Mouse (Mus musculus) midbrain, postnatal 0 days (tissue): ENCODE data around the gene Tent5c. TPM values are rescaled to one million over a fixed set of nuclear protein-coding genes. Genes with fewer than 3 reads are reported as not detected.
A peak's percentile ranks its signal among the peaks of the same experiment; 100 is the strongest.

Experiments
- ATAC-seq: fragments of 200-750 bp; cut with Nextera tagmentation; 2 replicates; pipeline ENCODE4 v1.8.0; 2017; ENCODE audit warnings: moderate number of reproducible peaks, mild to moderate bottlenecking, moderate TSS enrichment, moderate library complexity; ENCODE audit not compliant: low FRiP score
- DNase-seq: peaks from one replicate; pipeline ENCODE4 v3.0.0-alpha.2; 2015; ENCODE audit warnings: low spot score
- H3K27ac ChIP-seq: fragments of 300-500 bp; sonication (generic); 2 replicates; pipeline ENCODE4 v1.5.1; 2014; ENCODE audit warnings: low read depth, mild to moderate bottlenecking, low read length, mixed read lengths
- H3K27me3 ChIP-seq: fragments of 300-500 bp; sonication (generic); 2 replicates; pipeline ENCODE4 v1.6.1; 2014; ENCODE audit warnings: low read length, control low read depth, mixed read lengths; ENCODE audit not compliant: insufficient read depth
- H3K36me3 ChIP-seq: fragments of 300-500 bp; sonication (generic); 2 replicates; pipeline ENCODE4 v1.6.1; 2014; ENCODE audit warnings: low read length, control low read depth, mixed read lengths; ENCODE audit not compliant: insufficient read depth
- H3K4me1 ChIP-seq: fragments of 300-500 bp; sonication (generic); 2 replicates; pipeline ENCODE4 v1.6.1; 2014; ENCODE audit warnings: mild to moderate bottlenecking, control low read depth, antibody characterized with exemption, low read length, mixed read lengths; ENCODE audit not compliant: insufficient read depth
- H3K4me2 ChIP-seq: fragments of 300-500 bp; sonication (generic); 2 replicates; pipeline ENCODE4 v1.6.1; 2014; ENCODE audit warnings: low read depth, mild to moderate bottlenecking, low read length, mixed read lengths; ENCODE audit not compliant: poor library complexity, severe bottlenecking
- H3K4me3 ChIP-seq: fragments of 300-500 bp; sonication (generic); 2 replicates; pipeline ENCODE4 v1.5.1; 2014; ENCODE audit warnings: low read depth, mild to moderate bottlenecking, low read length, moderate library complexity
- H3K9ac ChIP-seq: fragments of 300-500 bp; sonication (generic); replicated peaks from 2 replicates; pipeline ENCODE4 v1.6.1; 2014; ENCODE audit warnings: mild to moderate bottlenecking, low read length, moderate library complexity, mixed read lengths; ENCODE audit not compliant: poor library complexity, severe bottlenecking
- H3K9me3 ChIP-seq: fragments of 300-500 bp; sonication (generic); 2 replicates; pipeline ENCODE4 v1.6.1; 2016; ENCODE audit warnings: low read length, control low read depth
- CTCF ChIP-seq: IDR thresholded peaks from 2 replicates; pipeline ENCODE4 v1.5.1; 2016; ENCODE audit warnings: antibody characterized with exemption, mild to moderate bottlenecking
- WGBS: fragments of 180-500 bp; shearing (Covaris S2); extraction: QIAGEN DNeasy Blood & Tissue Kit; methylation state at CpG from one replicate; pipeline ENCODE4 v1.1.7; 2014; 5-methylcytosine and 5-hydroxymethylcytosine counted together
- polyA plus RNA-seq: library from polyadenylated mRNA; unstranded; fragments of >200 nt; fragmentation: Nextera tagmentation; extraction: Ambion mirVana; gene quantifications from 2 replicates; pipeline ENCODE4 v1.2.1, GENCODE M21; 2015
- total RNA-seq: library from RNA; depleted of rRNA; stranded (reverse); fragments of >200 nt; gene quantifications from 2 replicates; pipeline ENCODE4 v1.2.3, GENCODE M21; 2014

Gene Tent5c
- total and polyA plus RNA-seq, 2 experiments from 2014 or later = 0.69 to 1.9 TPM

DNA sequence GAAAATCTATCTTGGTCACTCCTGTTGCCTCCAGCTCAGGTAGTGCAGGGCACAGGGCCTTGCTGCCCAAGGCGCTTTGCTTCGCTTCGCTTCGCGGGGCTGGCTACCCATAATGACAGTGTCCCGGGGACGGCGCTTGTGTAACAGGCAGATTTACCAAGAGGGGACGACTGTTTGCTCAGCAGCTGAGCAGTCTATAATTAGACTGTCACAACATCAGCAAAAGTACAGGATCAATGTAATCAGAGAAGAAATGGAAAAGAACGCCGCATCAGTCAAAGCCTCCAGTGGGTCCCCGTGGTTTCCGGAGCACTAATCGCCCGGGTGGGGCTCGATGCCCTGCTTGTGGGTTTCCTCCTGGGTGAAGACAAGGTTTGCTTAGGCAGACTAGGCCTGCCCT lies 6.3 kb upstream of the Tent5c start:
- no peaks in the 10 kb centered on the region for H3K27me3 ChIP-seq
- no peak for TF ChIP-seq CTCF
- ATAC-seq = 0 out of 2 replicates have a peak, but pooled peaks have one; percentile 20
- H3K4me2 ChIP-seq = no peak overlapping the region
- no peaks in the 10 kb centered on the region for H3K36me3 ChIP-seq
- no peaks in the 10 kb centered on the region for H3K9me3 ChIP-seq
- H3K9ac ChIP-seq = no peak overlapping the region
- H3K4me1 ChIP-seq = no peaks in the 10 kb centered on the region
- DNase-seq = no peak
- WGBS = 92% methylated on average over 16 of the region's 16 CpGs
- no peak overlapping the region for H3K27ac ChIP-seq
- H3K4me3 ChIP-seq = no peak overlapping the region

DNA sequence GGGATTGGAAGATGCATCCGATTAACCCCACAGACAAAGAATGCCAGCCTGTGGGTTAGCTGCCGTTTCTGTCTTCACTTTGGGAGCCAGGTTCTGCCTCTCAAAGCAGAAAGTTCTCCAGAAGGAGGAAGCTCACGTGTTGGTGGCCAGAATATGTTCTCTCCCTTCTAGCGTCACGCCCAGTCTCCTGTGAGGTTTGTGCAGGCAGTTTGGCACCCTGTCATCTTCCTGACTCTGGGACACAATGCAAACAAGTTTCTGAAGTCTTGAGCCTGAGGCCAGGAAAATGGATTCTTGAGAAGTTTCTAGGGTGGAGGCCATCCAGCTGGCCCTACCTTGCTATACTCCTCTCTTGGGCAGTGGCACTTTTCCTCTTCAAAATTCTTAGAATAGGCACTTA lies 5.8 kb upstream of the Tent5c start:
- H3K36me3 ChIP-seq = no peaks in the 10 kb centered on the region
- ATAC-seq = no peak
- no peaks in the 10 kb centered on the region for H3K27me3 ChIP-seq
- H3K9me3 ChIP-seq = no peaks in the 10 kb centered on the region
- no peaks in the 10 kb centered on the region for H3K4me1 ChIP-seq
- no peak overlapping the region for H3K27ac ChIP-seq
- no peak overlapping the region for H3K4me3 ChIP-seq
- TF ChIP-seq CTCF = no peak
- no peak overlapping the region for H3K4me2 ChIP-seq
- H3K9ac ChIP-seq = no peak overlapping the region
- WGBS = 88% methylated on average over 5 of the region's 5 CpGs
- DNase-seq = no peak

DNA sequence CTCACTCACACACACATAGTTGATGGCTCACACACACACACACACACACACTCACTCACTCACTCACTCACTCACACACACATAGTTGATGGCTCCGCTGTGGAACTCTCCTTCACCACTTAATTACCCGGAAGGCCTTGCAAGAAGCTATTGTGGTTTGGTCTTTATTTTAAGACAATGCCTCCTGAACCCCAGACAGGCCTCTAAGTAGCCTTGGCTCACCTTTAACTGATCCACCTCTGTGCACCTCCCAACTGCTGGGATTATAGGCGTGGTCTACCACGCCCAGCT lies 831 bp upstream of the Tent5c start:
- ATAC-seq = no peak

DNA sequence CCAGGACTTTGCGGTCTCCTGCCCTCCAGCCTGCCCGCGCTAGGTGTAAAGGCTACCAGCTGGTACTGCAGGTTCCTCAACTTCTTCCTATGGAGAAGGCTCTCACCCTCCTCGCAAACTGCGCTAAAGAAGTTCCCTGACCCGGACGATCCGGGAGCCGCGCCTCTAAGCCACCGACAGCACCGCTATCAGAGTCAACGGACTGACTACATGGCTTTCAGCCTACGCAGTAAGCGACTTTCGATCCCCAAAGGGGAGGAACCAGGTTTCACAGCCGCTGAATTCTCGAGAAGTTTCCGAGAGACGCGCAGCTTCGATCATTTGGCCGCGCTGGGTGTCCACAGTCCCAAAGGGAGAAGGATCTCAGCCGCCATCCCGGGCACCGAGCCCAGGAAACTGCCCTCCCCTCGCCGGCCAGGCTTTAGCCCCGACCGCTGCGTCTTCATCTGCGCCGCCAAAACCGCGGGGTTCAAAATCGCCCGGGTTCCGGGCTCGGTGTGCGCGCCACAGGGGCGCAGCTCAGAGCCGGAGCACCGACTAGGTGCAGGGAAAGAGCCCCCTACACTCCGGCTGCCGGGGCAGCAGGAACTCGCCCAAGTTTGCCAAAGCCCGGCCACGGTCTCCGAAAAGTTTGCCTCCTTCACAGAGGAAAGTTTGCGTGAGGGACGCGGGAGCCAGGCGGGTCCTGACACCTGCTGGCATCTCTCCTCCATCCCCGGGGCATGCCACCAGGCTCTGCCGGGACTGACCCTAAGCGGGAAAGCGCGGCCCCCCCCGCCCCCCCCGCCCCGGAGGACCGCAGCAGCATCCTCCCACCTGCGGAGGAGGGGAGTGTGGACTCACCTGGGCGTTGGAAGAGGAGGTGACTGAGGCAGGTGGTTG lies 632 bp downstream of the Tent5c start:
- H3K36me3 ChIP-seq = no peaks in the 10 kb centered on the region
- H3K4me1 ChIP-seq = no peaks in the 10 kb centered on the region
- H3K4me3 ChIP-seq = peak overlapping the region; percentile 81
- peak; percentile 35; the same call in 1 of the 2 replicates for ATAC-seq
- WGBS = under 1% methylated on average over 55 of the region's 66 CpGs
- H3K27me3 ChIP-seq = peaks cover 34% of the 10 kb centered on the region
- no peaks in the 10 kb centered on the region for H3K9me3 ChIP-seq
- peak overlapping the region; percentile 39; the same call in 1 of the 2 replicates for H3K9ac ChIP-seq
- no peak for TF ChIP-seq CTCF
- no peak overlapping the region for H3K27ac ChIP-seq
- H3K4me2 ChIP-seq = peak overlapping the region; percentile 99
- DNase-seq = peak; percentile 25

More for the DNA sequence above, 831 bp upstream of the Tent5c start:
- no peak overlapping the region for H3K4me3 ChIP-seq
- no peaks in the 10 kb centered on the region for H3K36me3 ChIP-seq
- H3K4me1 ChIP-seq = no peaks in the 10 kb centered on the region
- TF ChIP-seq CTCF = no peak
- DNase-seq = no peak
- 27% methylated on average over 4 of the region's 4 CpGs for WGBS
- H3K27ac ChIP-seq = no peak overlapping the region
- H3K27me3 ChIP-seq = peaks cover 34% of the 10 kb centered on the region
- no peaks in the 10 kb centered on the region for H3K9me3 ChIP-seq
- H3K9ac ChIP-seq = no peak overlapping the region
- peak overlapping the region; percentile 99 for H3K4me2 ChIP-seq

DNA sequence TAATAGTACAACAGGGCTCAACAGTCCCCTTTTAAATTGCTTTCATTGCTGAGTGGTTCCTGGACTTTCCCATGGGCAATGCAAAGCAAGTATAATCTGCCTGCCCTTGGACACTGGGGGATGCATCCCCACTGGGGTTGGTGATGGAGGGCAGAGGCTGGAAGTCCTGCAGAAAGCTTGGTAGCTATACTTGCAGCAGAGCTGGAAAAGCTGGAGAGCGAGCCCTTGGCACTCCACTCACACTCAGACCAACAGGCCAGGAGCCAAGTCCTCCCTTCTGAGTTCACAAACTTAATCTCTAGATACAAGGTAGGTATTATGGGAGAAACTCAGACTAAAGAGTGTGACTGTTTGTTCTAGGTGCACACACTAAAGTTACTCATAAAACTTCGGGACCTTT lies 2.1 kb downstream of the Tent5c start:
- no peak for ATAC-seq
- WGBS = 86% methylated on average over 2 of the region's 2 CpGs
- H3K36me3 ChIP-seq = no peaks in the 10 kb centered on the region
- TF ChIP-seq CTCF = no peak
- H3K27ac ChIP-seq = no peak overlapping the region
- H3K9ac ChIP-seq = no peak overlapping the region
- no peak for DNase-seq
- H3K9me3 ChIP-seq = no peaks in the 10 kb centered on the region
- peaks cover 34% of the 10 kb centered on the region for H3K27me3 ChIP-seq
- no peaks in the 10 kb centered on the region for H3K4me1 ChIP-seq
- H3K4me2 ChIP-seq = no peak overlapping the region
- H3K4me3 ChIP-seq = no peak overlapping the region

DNA sequence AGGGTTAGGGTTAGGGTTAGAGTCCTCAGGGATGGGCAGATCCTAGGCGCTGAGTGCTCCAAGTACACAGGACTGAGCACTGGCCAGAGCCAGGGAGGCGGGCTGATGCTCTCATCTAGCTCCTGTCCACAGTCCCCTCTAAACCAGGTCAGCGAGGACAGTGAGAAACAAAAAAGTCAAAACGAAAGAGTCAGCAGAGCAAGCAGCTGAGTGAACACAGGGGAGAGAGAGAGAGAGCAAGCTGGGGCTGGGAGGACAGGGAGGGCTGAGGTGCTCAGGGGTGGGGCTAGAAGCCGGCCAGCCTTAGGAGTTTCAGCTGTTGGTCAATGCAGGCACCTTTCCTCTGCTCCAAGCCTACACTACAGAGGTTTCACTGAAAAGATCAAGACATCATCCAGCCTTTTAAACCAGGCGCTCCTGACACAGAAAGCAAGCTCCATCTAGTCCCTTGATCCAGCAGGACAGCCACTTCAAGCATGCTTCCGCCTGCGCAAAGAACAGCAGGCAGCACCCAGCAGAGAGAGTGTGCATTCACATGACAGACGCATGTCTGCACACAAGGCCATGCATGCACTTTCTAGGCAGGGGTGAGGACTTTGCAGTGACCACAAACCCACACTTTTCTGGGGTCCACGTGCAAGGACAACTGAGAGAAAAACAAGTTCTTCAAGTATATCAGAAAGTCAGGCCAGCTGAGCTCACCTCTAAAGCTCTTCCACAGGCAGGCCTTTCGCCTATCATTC lies 3.6 kb downstream of the Tent5c start:
- DNase-seq (no peak), ATAC-seq (no peak)
- TF ChIP-seq CTCF = no peak
- no peaks in the 10 kb centered on the region for H3K36me3 ChIP-seq
- no peak overlapping the region for H3K9ac ChIP-seq
- H3K4me2 ChIP-seq = no peak overlapping the region
- 52% methylated on average over 11 of the region's 11 CpGs for WGBS
- no peaks in the 10 kb centered on the region for H3K4me1 ChIP-seq
- no peak overlapping the region for H3K27ac ChIP-seq
- no peaks in the 10 kb centered on the region for H3K9me3 ChIP-seq
- H3K27me3 ChIP-seq = peaks cover 34% of the 10 kb centered on the region
- no peak overlapping the region for H3K4me3 ChIP-seq
